Mouse (Mus musculus) olfactory bulb, adult 2 months (tissue): ENCODE data around the gene Ppargc1a. TPM values are rescaled to one million over a fixed set of nuclear protein-coding genes. Genes with fewer than 3 reads are reported as not detected.

Experiments used
- H3K27ac ChIP-seq: fragments of 200-500 bp; 2 replicates; pipeline ENCODE4 v1.5.1; 2012; ENCODE audit warnings: low read depth, low read length; ENCODE audit not compliant: insufficient read depth
- H3K4me1 ChIP-seq: fragments of 200-500 bp; 2 replicates; pipeline ENCODE4 v1.6.1; 2012; ENCODE audit warnings: low read length; ENCODE audit not compliant: control insufficient read depth, insufficient read depth
- H3K4me3 ChIP-seq: fragments of 200-500 bp; 2 replicates; pipeline ENCODE4 v1.5.1; 2012; ENCODE audit warnings: mild to moderate bottlenecking, low read depth, low read length, moderate library complexity; ENCODE audit not compliant: insufficient read depth
- CTCF ChIP-seq: fragments of 200-500 bp; IDR thresholded peaks from 2 replicates; pipeline ENCODE4 v1.5.1; 2012; ENCODE audit warnings: low read depth, mild to moderate bottlenecking, low read length, moderate library complexity; ENCODE audit not compliant: insufficient read depth
- POLR2A ChIP-seq: fragments of 200-500 bp; IDR thresholded peaks from 2 replicates; pipeline ENCODE4 v1.6.1; 2012; ENCODE audit warnings: mild to moderate bottlenecking, low read depth, low read length, moderate library complexity; ENCODE audit not compliant: insufficient read depth
- WGBS: fragments of 180-500 bp; shearing (Covaris S2); methylation state at CpG from one replicate; pipeline ENCODE4 v1.1.7; 2018; 5-methylcytosine and 5-hydroxymethylcytosine counted together
- polyA plus RNA-seq: library from polyadenylated mRNA; stranded (reverse); fragments of >200 nt; gene quantifications from 2 replicates; pipeline ENCODE4 v1.2.4, GENCODE M21; 2012; ENCODE audit warnings: low replicate concordance; ENCODE audit not compliant: missing spikeins, insufficient read depth, insufficient read length

Gene Ppargc1a
- polyA plus RNA-seq, 1 experiment, result not detected

DNA sequence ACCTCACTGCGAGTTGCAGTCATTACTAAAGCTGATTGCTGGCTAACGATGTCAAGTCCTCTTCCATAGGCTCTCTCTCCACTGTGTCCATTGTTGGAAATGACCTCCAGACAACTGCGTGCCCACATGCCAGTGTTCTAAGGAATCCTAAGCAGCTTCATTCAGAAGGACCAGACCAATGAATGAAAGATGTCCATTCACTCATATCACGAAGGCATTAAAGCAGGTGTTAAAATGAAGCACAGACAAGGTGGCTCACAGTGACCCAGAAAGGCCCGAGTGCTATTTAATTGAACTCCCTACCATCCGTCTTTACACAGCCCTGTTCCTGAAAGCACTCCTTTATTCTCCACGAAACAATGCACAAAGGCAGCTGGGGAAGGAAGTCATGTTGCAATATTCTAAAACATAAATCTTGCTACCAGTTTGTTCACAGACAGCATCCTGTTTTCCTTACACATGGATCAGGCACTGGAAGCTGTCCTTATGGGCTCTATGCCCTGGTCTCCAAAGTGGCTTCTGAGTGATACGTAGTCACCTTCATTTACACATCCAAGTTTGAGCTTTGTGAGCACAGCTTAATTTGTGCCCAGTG lies 23.3 kb downstream of the Ppargc1a start:
- Histone ChIP-seq H3K4me3 (no peak overlapping the region), H3K4me1 (0 out of 2 replicates have a peak, but pooled peaks cover 2% of the 10 kb centered on the region), H3K27ac (peak overlapping the region; percentile 21; the same call in 1 of the 2 replicates)
- TF ChIP-seq POLR2A (no peak), CTCF (no peak)
- WGBS, result 58% methylated on average over 8 of the region's 8 CpGs

DNA sequence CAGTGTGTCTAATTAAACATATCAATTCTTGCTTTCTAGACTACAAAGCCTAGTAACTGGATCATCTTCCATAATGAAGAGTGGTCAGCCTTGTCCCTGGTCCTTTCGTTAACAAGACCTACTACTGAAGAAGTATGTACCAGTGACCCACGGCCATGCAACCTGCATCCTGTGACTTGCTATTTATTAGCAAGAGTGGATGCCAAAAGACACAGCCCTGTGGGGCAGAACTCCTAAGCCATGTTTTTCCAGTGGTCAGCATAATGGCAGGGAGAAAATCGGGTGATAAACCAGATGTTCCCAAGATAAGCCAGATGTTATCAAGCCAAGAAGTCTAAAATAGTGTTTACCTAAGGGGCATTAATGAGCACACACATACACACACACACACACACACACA lies 26.0 kb downstream of the Ppargc1a start:
- 0 out of 2 replicates have a peak, but pooled peaks cover 2% of the 10 kb centered on the region for H3K4me1 ChIP-seq
- no peak overlapping the region for H3K27ac ChIP-seq
- TF ChIP-seq POLR2A (no peak), CTCF (no peak)
- H3K4me3 ChIP-seq, result no peak overlapping the region
- 91% methylated on average over 3 of the region's 3 CpGs for WGBS

DNA sequence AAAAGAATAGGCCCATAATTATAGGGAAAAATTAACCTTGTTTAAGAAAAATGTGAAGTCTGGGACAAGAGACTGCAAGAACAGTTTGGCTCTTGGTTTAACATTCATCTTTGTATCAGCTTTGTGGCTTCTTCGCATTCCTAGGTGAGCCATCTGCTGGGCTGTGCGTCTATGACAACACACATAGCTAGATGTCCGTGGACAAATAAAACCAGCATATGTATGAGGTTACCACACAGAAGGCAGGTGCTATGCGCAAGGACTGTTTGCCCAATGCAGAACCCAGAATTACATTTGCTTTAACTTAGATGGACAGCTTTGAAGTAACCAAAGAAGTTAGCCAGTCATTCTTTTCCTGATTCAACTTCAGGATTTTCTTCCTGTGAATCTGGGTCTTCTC lies 26.7 kb downstream of the Ppargc1a start:
- H3K4me3 ChIP-seq, result no peak overlapping the region
- 89% methylated on average over 4 of the region's 4 CpGs for WGBS
- 0 out of 2 replicates have a peak, but pooled peaks cover 2% of the 10 kb centered on the region for H3K4me1 ChIP-seq
- no peak overlapping the region for H3K27ac ChIP-seq
- TF ChIP-seq CTCF (no peak), POLR2A (no peak)

DNA sequence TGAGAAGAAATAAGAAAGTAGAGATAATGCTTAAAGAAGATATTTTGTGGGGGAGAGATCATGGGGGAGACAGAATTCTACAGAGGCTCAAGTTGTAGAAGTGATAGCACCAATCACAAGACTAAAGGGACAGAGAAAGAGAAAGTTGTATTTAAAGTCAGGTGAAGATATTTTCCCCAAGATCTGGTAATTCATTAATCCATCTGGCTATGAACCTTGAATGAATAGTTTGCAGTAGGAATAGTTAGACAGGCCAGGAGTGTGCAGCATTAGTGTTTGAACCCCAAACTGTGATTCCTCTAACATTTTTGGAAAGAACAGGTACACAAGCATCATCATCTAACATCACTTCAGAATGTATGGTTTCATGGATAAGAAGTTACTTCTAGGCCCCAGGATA lies 28.0 kb downstream of the Ppargc1a start:
- Histone ChIP-seq H3K27ac (no peak overlapping the region), H3K4me1 (no peaks in the 10 kb centered on the region), H3K4me3 (no peak overlapping the region)
- no peak for TF ChIP-seq CTCF
- no peak for TF ChIP-seq POLR2A

DNA sequence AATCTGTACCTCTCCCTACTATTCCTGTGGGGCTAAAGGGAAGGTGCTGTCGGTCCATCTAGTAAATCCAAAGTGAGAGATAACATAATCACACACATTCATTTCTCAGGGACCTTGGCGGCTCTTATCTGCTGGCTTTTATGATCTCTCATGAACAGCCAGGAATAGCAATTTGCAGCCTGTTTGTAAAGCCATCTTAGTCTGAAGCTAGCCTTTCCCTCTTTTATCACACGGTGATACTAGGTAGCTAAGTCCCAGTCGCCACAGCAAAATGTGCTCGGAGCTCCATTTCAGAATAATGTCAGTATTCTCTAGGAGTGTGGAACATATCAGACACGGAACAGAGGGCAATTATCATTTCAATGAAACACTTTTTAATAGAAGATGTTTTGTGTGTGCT lies 29.2 kb downstream of the Ppargc1a start:
- Histone ChIP-seq H3K27ac (no peak overlapping the region), H3K4me3 (no peak overlapping the region), H3K4me1 (no peaks in the 10 kb centered on the region)
- WGBS, result 71% methylated on average over 6 of the region's 6 CpGs
- no peak for TF ChIP-seq POLR2A

DNA sequence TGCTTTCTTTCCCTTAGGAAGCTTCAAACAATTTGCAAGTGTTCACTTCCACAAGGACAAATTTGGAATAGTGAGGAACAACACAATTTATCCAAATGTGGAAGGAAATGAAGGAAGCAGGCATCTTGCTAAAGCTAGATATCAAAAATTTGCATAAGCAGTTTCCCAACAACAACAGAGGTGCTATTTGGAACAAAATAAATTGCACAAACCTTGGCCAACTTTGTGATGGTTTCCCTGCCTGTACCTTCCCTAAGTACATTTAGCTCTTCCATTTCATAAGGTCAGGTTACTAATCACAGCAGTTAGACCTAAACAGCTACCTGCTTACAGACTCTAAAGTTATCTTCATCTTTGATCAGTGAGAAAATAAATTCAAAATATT lies 29.9 kb downstream of the Ppargc1a start:
- no peaks in the 10 kb centered on the region for H3K4me1 ChIP-seq
- no peak overlapping the region for H3K4me3 ChIP-seq
- no peak overlapping the region for H3K27ac ChIP-seq
- TF ChIP-seq POLR2A, result no peak
- TF ChIP-seq CTCF, result no peak

DNA sequence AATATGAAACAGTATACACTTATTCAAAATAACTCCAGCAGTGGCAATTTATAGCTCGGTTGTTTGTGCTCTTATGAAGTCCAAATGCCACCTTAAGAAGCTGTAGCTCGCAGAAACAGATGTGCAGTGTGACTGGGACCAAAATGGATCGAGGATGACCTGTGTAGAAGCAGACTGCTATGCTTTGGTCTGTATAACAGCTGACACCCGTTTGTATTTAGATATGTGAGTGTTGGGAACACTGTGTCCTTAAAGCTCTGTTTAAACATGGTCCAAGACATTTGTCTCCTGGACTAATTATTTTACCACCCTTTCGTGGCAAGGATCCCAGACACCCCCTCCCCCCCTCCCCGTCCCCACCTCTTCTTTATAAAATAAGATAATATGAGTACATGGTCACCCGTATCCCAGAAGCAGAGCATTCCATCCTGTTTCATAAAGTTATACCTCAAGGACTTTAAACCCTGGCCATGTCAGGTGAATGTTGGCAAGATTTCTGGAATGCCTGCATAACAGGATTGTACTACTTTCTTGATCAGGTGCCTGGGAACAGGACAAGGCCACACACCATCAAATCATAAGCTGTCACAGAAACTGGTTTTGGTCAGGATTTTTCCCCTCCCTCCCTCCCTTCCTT lies 30.4 kb downstream of the Ppargc1a start:
- no peak overlapping the region for H3K4me3 ChIP-seq
- no peaks in the 10 kb centered on the region for H3K4me1 ChIP-seq
- no peak for TF ChIP-seq CTCF
- no peak for TF ChIP-seq POLR2A
- 58% methylated on average over 7 of the region's 7 CpGs for WGBS
- H3K27ac ChIP-seq, result no peak overlapping the region

DNA sequence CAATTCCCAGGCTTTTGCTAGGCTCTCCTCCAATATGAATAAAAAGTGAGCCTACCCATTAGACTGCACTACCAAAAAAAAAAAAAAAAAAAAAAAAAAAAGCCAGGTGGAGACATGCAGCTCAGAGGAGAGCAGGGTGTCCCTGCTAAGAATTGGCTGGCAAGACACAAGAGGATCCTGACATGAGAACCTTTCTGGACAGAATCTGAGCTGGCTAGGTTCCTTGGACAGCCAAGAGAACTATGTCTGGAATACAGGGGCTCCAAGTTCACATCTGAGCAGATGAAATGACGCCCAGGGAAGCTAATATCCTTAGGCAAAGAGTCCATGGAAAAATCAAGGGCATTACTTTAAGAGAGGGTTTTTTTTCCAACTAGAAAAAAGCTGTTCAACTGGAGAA lies 33.1 kb downstream of the Ppargc1a start:
- Histone ChIP-seq H3K27ac (no peak overlapping the region), H3K4me3 (no peak overlapping the region), H3K4me1 (peaks cover 3% of the 10 kb centered on the region; the same call in 1 of the 2 replicates)
- TF ChIP-seq POLR2A (no peak), CTCF (no peak)
- 98% methylated on average over 1 of the region's 1 CpGs for WGBS

DNA sequence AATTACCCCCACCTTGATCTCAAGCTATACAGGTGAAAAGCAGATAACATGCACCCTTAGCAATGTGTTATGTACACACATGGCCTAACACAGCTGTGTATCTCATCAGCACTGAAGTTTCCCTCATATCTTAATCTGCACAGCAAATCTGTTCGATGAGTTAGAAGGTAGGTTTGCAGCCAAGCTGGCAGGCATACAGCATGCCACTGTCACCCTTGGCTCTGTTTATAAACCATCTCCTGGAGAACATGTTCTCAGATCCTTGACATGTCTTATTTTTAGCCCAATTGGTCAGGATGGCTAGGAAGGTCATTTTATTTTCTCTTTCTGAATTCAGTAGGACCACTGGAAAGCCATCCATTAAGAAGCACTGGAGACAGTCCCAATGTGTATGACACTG lies 36.2 kb downstream of the Ppargc1a start:
- 59% methylated on average over 1 of the region's 1 CpGs for WGBS
- TF ChIP-seq CTCF (no peak), POLR2A (no peak)
- no peak overlapping the region for H3K4me3 ChIP-seq

More for the DNA sequence above, 36.2 kb downstream of the Ppargc1a start:
- H3K27ac ChIP-seq, result no peak overlapping the region
- H3K4me1 ChIP-seq, result peaks cover 3% of the 10 kb centered on the region; the same call in 1 of the 2 replicates
